Mouse (Mus musculus): ENCODE results near the gene Ttc28. TPM values are rescaled to one million over a fixed set of nuclear protein-coding genes. Genes with fewer than 3 reads are reported as not detected.

The Ttc28 gene
- polyA plus RNA-seq, 1 experiment from 2014 or later: 4.2 TPM

DNA sequence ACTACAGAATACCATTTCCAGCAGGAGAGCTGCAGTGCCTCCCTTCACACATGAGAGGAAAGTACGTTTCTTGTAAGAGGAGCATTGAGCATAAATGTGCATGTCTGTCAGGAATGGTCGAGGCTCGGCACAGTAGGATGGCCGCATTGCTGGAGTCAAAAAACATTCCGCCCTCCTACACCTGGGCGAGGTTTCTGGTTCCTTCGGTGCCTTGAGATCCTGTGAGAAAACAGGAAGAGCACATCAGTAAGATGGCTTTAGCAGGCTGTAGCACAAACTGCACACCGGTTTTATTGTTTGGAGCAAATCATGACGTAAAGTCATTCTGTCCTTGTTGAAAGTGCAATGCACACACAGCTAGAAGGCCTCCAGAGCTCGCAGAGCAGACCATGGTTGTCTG is 235.0 kb downstream of the Ttc28 start:
- H3K4me1 ChIP-seq (ENCODE audit: control insufficient read depth, insufficient read depth, low read length): peaks cover 11% of the 10 kb centered on the region
- no peaks in the 10 kb centered on the region for H3K27me3 ChIP-seq (replicated peaks; ENCODE audit: control insufficient read depth, insufficient read depth, low read length)
- H3K4me3 ChIP-seq (ENCODE audit: low read length): no peak overlapping the region
- no peak for ATAC-seq
- no peak overlapping the region for H3K27ac ChIP-seq (ENCODE audit: low read length)
- H3K9ac ChIP-seq (ENCODE audit: low read depth, low read length): 0 out of 2 replicates have a peak overlapping the region, but pooled peaks have one; percentile 7
- no peak overlapping the region for H3K4me2 ChIP-seq (ENCODE audit: low read depth, low read length)
- no peaks in the 10 kb centered on the region for H3K9me3 ChIP-seq (ENCODE audit: control insufficient read depth, low read length)
- H3K36me3 ChIP-seq (ENCODE audit: control insufficient read depth, insufficient read depth, low read length): no peaks in the 10 kb centered on the region
- WGBS: 75% methylated on average over 10 of the region's 10 CpGs

GRCm38 (mm10) chr5:111115519-111116350 is 236.1 kb downstream of the Ttc28 start:
- no peak for ATAC-seq
- Histone ChIP-seq H3K36me3 (ENCODE audit: control insufficient read depth, insufficient read depth, low read length) (no peaks in the 10 kb centered on the region), H3K27ac (ENCODE audit: low read length) (0 out of 2 replicates have a peak overlapping the region, but pooled peaks have one; percentile 48)

GRCm38 (mm10) chr5:111119805-111120204 is 240.2 kb downstream of the Ttc28 start:
- no peak overlapping the region for H3K27ac ChIP-seq (ENCODE audit: low read length)
- no peak overlapping the region for H3K9ac ChIP-seq (ENCODE audit: low read depth, low read length)
- peaks cover 11% of the 10 kb centered on the region; the same call in 1 of the 2 replicates for H3K4me1 ChIP-seq (ENCODE audit: control insufficient read depth, insufficient read depth, low read length)
- no peak for ATAC-seq
- no peak overlapping the region for H3K4me2 ChIP-seq (ENCODE audit: low read depth, low read length)
- no peaks in the 10 kb centered on the region for H3K27me3 ChIP-seq (replicated peaks; ENCODE audit: control insufficient read depth, insufficient read depth, low read length)
- no peaks in the 10 kb centered on the region for H3K36me3 ChIP-seq (ENCODE audit: control insufficient read depth, insufficient read depth, low read length)
- H3K4me3 ChIP-seq (ENCODE audit: low read length): no peak overlapping the region
- no peaks in the 10 kb centered on the region for H3K9me3 ChIP-seq (ENCODE audit: control insufficient read depth, low read length)
- 82% methylated on average over 3 of the region's 3 CpGs for WGBS

More at GRCm38 (mm10) chr5:111115519-111116350, 236.1 kb downstream of the Ttc28 start:
- Histone ChIP-seq H3K27me3 (replicated peaks; ENCODE audit: control insufficient read depth, insufficient read depth, low read length) (no peaks in the 10 kb centered on the region), H3K4me2 (ENCODE audit: low read depth, low read length) (no peak overlapping the region), H3K9me3 (ENCODE audit: control insufficient read depth, low read length) (no peaks in the 10 kb centered on the region), H3K4me1 (ENCODE audit: control insufficient read depth, insufficient read depth, low read length) (peaks cover 11% of the 10 kb centered on the region), H3K9ac (ENCODE audit: low read depth, low read length) (no peak overlapping the region), H3K4me3 (ENCODE audit: low read length) (no peak overlapping the region)
- WGBS: 65% methylated on average over 15 of the region's 15 CpGs

- no peak overlapping the region for H3K4me3 ChIP-seq (ENCODE audit: low read length)
- H3K4me1 ChIP-seq (ENCODE audit: control insufficient read depth, insufficient read depth, low read length): peaks cover 11% of the 10 kb centered on the region; the same call in 1 of the 2 replicates
- no peak overlapping the region for H3K27ac ChIP-seq (ENCODE audit: low read length)
- WGBS: 76% methylated on average over 7 of the region's 7 CpGs
- H3K4me2 ChIP-seq (ENCODE audit: low read depth, low read length): no peak overlapping the region
- ATAC-seq: no peak
- no peaks in the 10 kb centered on the region for H3K36me3 ChIP-seq (ENCODE audit: control insufficient read depth, insufficient read depth, low read length)
- H3K27me3 ChIP-seq (replicated peaks; ENCODE audit: control insufficient read depth, insufficient read depth, low read length): no peaks in the 10 kb centered on the region
- H3K9me3 ChIP-seq (ENCODE audit: control insufficient read depth, low read length): no peaks in the 10 kb centered on the region
- H3K9ac ChIP-seq (ENCODE audit: low read depth, low read length): no peak overlapping the region
These were observed 240.7 kb downstream of the Ttc28 start for GRCm38 (mm10) chr5:111120298-111120697.

DNA sequence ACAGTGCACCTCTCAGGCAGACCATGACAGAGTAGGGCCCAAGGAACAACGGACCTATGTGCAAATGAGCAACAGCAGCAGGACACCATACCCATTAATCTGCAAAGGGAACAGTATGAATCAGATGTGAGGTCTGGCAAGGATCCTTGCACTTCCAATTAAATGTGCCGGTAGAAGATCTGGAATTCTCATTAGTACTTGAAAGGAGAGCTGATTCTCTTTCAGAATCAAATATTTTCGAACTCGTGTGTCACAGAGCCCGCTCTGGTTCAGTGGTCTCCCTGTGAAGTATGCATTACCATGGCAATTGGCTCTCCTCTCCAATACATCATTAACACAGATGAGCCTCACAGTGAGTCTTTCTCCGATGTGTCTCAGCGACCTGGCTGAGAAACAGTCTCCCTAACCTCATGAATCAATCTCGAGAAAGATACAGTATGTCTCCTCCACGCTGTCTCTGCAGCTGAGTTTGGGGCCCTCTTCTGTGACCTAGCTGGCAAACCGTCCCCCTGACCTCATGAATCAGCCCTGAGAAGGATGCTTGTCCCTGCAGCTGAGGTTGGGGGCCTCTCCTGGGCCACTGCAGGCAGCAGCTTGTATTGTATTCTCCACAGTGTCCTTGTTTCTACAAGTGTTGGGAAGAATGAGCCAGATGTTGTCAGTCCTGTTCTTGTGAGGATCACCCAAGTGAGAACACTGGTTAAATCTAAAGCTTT is 241.3 kb downstream of the Ttc28 start:
- H3K4me1 ChIP-seq (ENCODE audit: control insufficient read depth, insufficient read depth, low read length): peaks cover 9% of the 10 kb centered on the region; the same call in 1 of the 2 replicates
- no peak overlapping the region for H3K27ac ChIP-seq (ENCODE audit: low read length)
- no peaks in the 10 kb centered on the region for H3K9me3 ChIP-seq (ENCODE audit: control insufficient read depth, low read length)
- no peak for ATAC-seq
- no peak overlapping the region for H3K4me3 ChIP-seq (ENCODE audit: low read length)
- no peak overlapping the region for H3K9ac ChIP-seq (ENCODE audit: low read depth, low read length)
- H3K27me3 ChIP-seq (replicated peaks; ENCODE audit: control insufficient read depth, insufficient read depth, low read length): no peaks in the 10 kb centered on the region
- no peaks in the 10 kb centered on the region for H3K36me3 ChIP-seq (ENCODE audit: control insufficient read depth, insufficient read depth, low read length)
- 56% methylated on average over 10 of the region's 10 CpGs for WGBS
- no peak overlapping the region for H3K4me2 ChIP-seq (ENCODE audit: low read depth, low read length)

DNA sequence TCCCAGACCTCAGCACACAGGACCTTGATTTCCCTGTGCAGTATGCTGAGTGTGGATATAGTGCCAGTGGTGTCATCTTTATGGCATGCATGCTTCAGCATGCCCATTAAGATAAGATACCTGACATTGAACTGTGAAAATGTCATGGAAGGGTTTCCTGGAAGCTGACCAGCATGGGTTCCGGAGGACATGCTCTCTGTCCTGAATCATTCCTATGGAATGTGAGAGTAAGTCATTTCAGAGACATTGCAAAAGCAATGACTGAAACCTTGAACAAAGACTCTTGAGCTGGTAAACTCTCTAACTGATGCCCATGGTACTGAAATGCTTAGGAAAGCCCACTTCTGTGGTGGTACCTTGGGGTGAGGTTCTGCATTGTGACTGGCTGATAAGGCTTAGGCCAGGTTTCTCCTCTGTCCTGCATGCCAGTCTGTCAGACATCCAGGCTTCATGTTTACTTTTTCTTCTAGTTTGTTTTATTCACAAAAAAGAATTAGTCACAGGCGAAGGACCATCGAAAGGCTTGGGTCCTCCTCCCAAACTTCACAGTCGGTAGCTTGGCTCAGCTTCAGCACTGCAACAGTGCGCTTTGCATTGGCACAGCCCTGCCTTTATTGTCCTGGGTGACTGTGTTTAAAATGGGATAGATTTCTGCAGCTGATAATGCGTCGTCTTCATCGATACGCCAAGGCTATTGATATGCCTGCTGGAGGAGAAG is 242.9 kb downstream of the Ttc28 start:
- peak; percentile 43; the same call in 1 of the 2 replicates for ATAC-seq

GRCm38 (mm10) chr5:111123050-111123746 is 243.6 kb downstream of the Ttc28 start:
- H3K9ac ChIP-seq (ENCODE audit: low read depth, low read length): no peak overlapping the region
- H3K4me1 ChIP-seq (ENCODE audit: control insufficient read depth, insufficient read depth, low read length): peaks cover 10% of the 10 kb centered on the region
- H3K27me3 ChIP-seq (replicated peaks; ENCODE audit: control insufficient read depth, insufficient read depth, low read length): no peaks in the 10 kb centered on the region
- H3K4me3 ChIP-seq (ENCODE audit: low read length): no peak overlapping the region
- no peak overlapping the region for H3K27ac ChIP-seq (ENCODE audit: low read length)
- WGBS: 69% methylated on average over 12 of the region's 12 CpGs
- ATAC-seq: no peak
- H3K36me3 ChIP-seq (ENCODE audit: control insufficient read depth, insufficient read depth, low read length): no peaks in the 10 kb centered on the region
- H3K4me2 ChIP-seq (ENCODE audit: low read depth, low read length): no peak overlapping the region
- no peaks in the 10 kb centered on the region for H3K9me3 ChIP-seq (ENCODE audit: control insufficient read depth, low read length)

More for the DNA sequence above, 242.9 kb downstream of the Ttc28 start:
- Histone ChIP-seq H3K27me3 (replicated peaks; ENCODE audit: control insufficient read depth, insufficient read depth, low read length) (no peaks in the 10 kb centered on the region), H3K4me2 (ENCODE audit: low read depth, low read length) (no peak overlapping the region), H3K36me3 (ENCODE audit: control insufficient read depth, insufficient read depth, low read length) (no peaks in the 10 kb centered on the region), H3K4me3 (ENCODE audit: low read length) (no peak overlapping the region), H3K4me1 (ENCODE audit: control insufficient read depth, insufficient read depth, low read length) (peaks cover 8% of the 10 kb centered on the region; the same call in 1 of the 2 replicates), H3K9ac (ENCODE audit: low read depth, low read length) (no peak overlapping the region), H3K27ac (ENCODE audit: low read length) (no peak overlapping the region), H3K9me3 (ENCODE audit: control insufficient read depth, low read length) (no peaks in the 10 kb centered on the region)
- WGBS: 57% methylated on average over 9 of the region's 9 CpGs

GRCm38 (mm10) chr5:111124620-111125200 is 245.1 kb downstream of the Ttc28 start:
- Histone ChIP-seq H3K27me3 (replicated peaks; ENCODE audit: control insufficient read depth, insufficient read depth, low read length) (no peaks in the 10 kb centered on the region), H3K4me2 (ENCODE audit: low read depth, low read length) (no peak overlapping the region), H3K9me3 (ENCODE audit: control insufficient read depth, low read length) (no peaks in the 10 kb centered on the region), H3K27ac (ENCODE audit: low read length) (no peak overlapping the region), H3K9ac (ENCODE audit: low read depth, low read length) (no peak overlapping the region), H3K4me3 (ENCODE audit: low read length) (no peak overlapping the region), H3K36me3 (ENCODE audit: control insufficient read depth, insufficient read depth, low read length) (no peaks in the 10 kb centered on the region), H3K4me1 (ENCODE audit: control insufficient read depth, insufficient read depth, low read length) (peaks cover 20% of the 10 kb centered on the region)
- WGBS: 82% methylated on average over 7 of the region's 7 CpGs
- no peak for ATAC-seq
